Mouse (Mus musculus): ENCODE results near the gene Osbpl8.

The Osbpl8 gene

DNA sequence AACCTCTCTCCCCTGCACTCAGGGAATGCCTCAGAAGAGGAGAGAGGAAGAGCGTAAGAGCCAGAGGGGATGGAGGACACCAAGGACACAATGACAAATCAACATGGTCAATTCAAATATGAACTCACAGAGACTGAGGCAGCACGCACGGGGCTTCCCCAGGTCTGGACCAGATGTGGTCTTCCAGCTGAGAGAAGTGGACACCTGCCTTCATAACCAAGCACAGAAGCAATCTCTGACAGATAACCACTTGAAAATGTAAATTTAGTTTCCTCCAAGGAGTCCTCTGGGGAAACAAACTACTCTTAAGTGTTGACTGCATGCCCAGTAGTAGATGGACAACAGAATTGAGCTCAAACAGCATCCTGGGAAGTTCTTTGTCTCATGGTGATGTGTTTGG lies 9.5 kb upstream of the Osbpl8 start:
- no peak for DNase-seq (ENCODE audit: low spot score)

- no peak for DNase-seq (ENCODE audit: low spot score)
Observed at GRCm38 (mm10) chr10:111155571-111155970, 9.0 kb upstream of the Osbpl8 start.

- DNase-seq (ENCODE audit: low spot score): no peak
Observed at GRCm38 (mm10) chr10:111156394-111157190, 8.0 kb upstream of the Osbpl8 start.

DNA sequence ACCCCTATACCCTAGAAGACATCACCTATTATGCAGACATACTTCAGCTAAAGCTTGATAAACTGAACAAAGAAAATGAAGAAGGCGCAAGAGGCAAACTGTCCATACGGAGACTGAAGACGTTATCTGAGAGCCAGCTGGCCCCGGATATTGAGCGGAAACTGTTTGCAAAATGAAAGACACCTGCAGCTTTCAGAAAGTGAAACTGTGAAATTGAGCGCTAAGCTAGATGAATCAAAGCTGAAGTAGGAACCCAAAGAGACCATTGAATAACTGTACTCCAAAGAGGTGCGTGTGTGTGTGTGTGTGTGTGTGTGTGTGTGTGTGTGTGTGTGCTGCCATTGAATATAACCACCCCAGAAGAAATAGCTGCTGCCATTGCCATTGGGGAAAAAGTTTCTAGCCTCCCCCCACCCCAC lies 7.3 kb upstream of the Osbpl8 start:
- DNase-seq (ENCODE audit: low spot score): peak; percentile 14

DNA sequence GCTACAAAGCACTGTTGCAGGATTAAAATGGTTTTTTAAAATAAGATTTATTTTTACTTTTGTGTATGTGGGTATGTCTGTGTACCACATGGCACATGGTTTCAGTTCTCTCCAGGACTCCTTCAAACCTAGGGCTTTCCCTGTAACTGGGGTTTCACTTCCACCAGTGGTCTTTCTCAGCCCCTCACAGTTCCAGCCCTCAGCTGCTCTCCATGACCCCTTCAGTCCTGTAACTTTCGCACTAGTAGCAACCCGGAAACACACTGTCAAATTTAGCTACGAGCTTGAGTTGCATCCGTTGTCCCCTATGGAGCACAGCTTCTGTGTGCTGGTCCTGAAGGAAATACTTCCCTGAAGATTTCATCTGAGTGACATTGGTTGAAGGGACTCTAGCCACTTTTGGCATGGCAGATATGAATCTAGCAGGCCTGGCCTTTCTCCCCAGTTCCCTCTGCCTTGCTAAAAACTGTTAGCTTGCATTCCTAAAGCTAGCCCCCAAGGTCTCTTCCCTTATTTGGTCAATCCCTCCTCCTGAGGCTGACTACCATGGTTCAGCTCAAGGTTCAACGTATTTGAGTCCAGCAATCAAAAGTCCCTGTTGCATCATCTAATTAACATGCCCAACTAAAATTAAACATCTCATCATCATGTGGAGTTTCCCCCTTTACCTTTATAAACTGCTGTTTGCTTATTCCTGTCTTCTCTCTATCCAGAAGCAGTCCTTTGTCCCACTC lies 4.6 kb upstream of the Osbpl8 start:
- no peak for DNase-seq (ENCODE audit: low spot score)

DNA sequence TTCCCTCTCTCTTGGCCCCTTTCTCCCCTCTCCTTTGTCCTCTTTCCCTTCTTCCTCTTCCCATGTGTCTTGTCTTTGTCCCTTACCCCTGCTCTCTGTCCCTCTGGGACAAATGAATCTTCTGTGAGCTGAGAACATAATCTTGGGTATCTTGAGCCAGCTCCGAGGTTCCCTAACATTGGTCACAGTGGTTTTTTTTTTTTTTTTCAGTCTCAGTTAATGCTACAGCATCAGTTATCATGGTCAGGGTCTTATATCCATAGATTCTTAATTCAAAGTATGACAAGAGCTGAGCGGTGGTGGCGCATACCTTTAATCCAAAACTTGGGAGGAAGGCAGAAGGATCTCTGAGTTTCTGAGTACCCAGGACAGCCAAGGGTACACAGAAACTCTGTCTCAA lies 4.0 kb upstream of the Osbpl8 start:
- no peak for DNase-seq (ENCODE audit: low spot score)

- no peak for DNase-seq (ENCODE audit: low spot score)
Observed at GRCm38 (mm10) chr10:111161373-111161772, 3.2 kb upstream of the Osbpl8 start.

DNA sequence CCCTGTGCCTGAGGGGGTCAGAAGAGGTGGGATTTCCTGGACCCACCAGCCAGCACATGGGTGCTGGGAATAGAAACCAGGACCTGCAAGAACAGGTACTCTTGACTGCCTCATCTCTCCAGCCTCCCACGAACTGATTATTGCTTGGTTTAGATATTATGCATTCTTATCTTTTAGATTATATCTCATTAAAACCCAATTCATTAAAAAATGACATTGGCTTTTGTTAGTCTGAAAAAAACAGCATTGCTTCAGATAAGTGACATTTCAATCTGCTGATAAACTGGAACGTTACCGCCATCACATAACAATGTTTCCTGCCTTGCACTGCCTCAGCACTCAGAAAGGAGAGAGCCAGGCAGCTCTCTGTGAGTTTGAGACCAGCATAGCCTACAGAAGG lies 1.5 kb upstream of the Osbpl8 start:
- no peak for DNase-seq (ENCODE audit: low spot score)

- no peak for DNase-seq (ENCODE audit: low spot score)
Observed at GRCm38 (mm10) chr10:111163601-111164240, 831 bp upstream of the Osbpl8 start.

- peak; percentile 52 for DNase-seq (ENCODE audit: low spot score)
Observed at GRCm38 (mm10) chr10:111165219-111165981, 848 bp downstream of the Osbpl8 start.

DNA sequence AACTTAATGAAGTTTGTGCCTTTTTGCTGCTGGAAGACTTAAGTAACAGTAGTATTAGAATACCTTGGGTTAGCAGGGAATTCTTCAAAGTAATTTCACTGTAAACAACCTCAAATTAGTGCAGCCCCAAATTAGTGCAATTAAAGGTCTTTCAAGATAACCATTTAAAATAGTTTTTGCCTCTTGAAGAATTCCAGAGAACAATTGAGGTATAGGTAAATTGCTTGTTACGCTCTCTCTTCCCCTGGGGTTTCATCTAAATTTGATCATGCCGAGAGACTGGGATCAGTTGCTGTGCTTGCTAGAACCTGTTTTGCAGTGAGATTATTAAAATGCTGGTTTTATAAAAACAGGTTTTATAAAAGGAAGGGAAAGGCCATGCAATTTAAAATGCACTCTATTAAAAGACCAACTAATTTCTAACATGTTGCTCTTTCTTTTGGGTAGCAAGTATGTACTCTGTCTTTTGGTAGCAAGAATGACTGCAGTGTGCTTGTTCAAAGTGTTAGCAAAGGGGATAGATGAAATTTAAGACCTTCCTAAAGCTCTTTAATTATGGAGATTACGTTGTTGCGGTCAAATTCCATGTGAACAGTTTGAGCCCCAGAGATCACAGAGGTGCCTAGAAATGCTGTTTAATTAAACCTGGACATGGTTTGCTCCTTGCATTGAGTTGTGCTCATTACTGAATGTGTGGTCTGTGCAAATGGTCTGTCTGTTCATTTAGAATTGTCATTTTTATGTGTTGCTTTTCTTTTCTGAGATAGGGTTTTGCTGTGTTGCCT lies 1.7 kb downstream of the Osbpl8 start:
- DNase-seq (ENCODE audit: low spot score): no peak

GRCm38 (mm10) chr10:111167444-111167843 lies 2.9 kb downstream of the Osbpl8 start:
- no peak for DNase-seq (ENCODE audit: low spot score)

DNA sequence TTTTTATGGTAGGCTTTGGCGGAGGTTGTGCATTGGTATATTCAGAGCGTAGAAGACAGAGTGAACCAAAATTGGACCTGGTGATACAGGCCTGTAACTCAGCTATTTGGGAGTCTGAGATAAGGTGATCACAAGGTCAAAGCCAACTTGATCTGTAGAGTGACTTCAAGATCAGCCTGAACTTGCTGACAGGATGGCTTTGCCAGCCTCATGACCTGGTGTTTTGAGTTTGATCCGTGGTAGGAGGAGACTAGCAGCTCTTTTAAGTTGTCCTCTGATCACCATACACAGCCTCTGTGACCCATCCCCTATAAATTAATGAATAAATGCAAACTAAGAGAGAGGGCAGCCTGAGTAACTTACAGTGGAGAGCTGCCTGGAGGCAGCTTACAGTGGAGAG lies 3.8 kb downstream of the Osbpl8 start:
- no peak for DNase-seq (ENCODE audit: low spot score)

DNA sequence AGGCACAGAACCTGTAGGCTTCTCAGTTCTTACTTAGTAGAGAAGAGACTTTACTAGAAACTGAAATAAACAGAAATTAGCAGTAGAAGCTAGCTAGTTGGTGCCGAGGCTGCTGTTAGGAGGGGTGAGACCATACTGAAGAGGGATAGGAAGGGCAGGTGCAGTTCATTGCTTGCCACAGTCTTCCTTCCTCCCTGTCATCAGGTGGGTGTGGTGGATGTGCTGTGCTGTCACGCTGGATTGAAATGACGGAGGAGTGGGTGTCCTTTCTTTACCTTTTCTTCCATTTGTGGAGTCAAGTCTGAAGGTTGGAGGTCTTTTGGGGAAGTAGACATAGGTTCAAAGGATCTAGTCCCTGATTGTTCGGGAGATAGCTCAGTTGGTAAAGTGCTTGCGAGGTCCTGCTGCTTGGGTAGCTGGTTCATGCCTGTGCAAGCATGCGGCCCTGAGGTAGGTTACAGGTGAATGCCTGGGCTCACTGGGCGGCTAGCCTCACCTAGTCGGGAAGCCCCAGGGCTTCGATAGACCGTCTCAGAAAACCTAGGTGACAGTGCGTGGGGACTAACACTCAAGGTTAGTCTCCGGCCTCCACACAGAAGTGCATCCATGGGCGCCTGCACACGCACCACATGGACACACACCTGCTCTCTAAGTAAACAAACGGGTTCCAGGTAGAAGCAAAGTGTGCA lies 6.8 kb downstream of the Osbpl8 start:
- no peak for DNase-seq (ENCODE audit: low spot score)

- DNase-seq (ENCODE audit: low spot score): no peak
Observed at GRCm38 (mm10) chr10:111173589-111174247, 9.2 kb downstream of the Osbpl8 start.

DNA sequence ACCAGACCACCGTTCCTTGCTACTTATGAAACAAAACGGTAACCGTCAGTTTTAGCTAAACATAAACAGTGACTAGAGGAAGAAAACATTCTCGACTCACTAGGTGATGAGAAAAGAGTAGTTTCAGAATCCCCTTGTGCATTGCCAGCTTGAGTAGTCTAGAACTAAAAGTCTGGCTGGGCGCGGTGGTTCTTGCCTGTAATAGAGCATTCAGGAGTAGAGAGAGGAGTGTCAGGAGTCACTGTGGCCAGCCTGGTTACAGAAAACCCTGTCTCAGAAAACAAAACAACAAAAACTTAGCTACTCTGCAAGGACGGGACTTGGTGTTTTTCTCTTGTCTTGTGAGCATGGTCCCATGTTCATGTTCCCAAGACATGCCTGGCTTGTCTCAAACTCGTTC lies 12.8 kb downstream of the Osbpl8 start:
- DNase-seq (ENCODE audit: low spot score): no peak

- no peak for DNase-seq (ENCODE audit: low spot score)
Observed at GRCm38 (mm10) chr10:111178024-111178423, 13.5 kb downstream of the Osbpl8 start.

DNA sequence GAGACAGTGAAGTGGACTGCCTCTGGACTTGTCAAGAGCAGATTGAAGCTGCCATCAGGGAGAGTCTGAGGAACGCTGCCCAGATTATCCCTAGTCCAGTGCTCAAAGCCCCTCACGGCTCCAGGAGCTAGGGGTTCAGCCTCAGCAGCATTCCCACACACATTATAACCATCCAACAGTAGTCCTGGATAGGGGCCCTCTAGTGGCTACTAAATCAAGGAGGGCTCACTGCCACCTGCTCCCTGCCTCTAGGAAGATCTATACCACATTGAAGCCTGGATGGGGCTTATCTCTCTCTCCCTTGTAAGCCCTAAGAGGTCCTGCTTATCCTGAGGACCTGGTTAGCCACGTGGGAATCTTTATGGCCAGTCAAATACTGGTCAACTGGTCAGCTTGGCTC lies 16.1 kb downstream of the Osbpl8 start:
- DNase-seq (ENCODE audit: low spot score): no peak

DNA sequence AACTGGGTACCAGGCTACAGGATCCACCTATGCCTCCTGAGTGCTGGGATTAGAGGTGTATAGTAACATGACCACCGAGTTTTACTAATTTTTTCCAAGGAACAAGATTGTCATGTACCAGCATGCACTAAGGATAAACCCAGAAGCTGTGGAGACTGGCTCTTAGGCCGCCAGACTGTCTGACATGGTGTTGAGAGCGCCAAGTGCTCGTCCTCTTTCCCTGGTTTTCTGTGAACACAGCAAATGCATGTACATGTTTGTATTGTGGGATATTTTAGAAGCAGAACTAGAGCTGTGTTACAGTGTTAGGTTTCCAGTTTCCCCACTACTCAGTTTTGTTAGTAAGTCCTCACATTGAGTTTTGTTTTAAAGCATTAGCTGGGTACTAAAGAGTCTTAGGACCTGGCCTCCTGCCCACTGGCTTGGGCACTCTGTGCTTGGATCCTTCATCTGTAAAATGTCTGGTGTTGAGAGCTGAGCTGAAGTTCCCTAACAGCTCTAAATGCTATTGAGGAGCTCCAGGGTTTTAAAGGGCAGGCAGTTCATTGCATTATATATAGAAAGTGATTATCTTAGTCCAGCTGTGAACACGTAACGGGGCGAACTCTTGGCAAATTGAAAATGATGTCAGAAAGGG lies 19.2 kb downstream of the Osbpl8 start:
- DNase-seq (ENCODE audit: low spot score): no peak
